Mouse (Mus musculus) adrenal gland, postnatal 25 days (tissue): ENCODE data around the gene Rab26. TPM values are rescaled to one million over a fixed set of nuclear protein-coding genes. Genes with fewer than 3 reads are reported as not detected.
A peak's percentile ranks its signal among the peaks of the same experiment; 100 is the strongest.

Experiments used
- DNase-seq: peaks from one replicate; pipeline ENCODE4 v3.0.0; 2021; ENCODE audit warnings: mixed read lengths
- total RNA-seq: library from RNA; stranded (reverse); gene quantifications from 2 replicates; pipeline ENCODE4 v1.2.3, GENCODE M21; 2021

Rab26 gene
- total RNA-seq, 1 experiment from 2014 or later, result 1.4 TPM

DNA sequence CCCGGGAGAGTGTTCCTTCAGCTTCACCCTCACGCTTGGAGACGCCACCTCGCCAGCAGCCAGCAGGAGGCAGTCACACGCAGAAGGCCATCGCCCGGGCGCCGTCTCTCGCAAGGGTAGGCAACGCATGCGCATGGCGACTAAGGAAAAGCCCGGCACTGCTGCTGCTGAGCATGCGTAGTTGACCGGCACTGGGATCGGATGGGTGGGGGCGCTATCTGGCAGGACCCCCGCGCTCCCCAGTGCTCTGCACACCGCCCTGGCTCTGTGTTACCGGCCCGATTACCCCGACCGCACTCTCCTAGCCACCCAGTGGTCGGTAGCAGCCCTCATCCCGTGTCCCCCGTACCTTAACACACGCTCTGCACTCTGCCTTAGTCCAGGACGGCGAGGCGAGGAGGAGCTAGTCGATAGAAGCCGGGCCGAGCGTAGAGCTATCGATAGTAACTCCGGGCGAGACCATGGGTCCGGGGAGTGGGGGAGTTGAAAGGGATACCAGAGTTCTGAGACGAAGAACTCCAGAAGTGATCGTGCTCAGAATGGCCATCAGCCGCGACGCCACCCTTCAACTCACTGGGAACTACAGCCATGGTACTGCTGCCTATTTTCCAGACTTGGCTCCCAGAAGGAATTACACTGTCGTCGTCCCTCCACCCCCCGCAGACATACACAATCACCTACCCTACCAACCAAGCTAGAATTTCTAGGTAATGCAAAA lies 55.2 kb downstream of the Rab26 start, which contains the start of gene Mlst8:
TSS of gene Mlst8 (minus strand) at position 416 of the 718 bp plus-strand sequence.
- DNase-seq, result peak; percentile 98

DNA sequence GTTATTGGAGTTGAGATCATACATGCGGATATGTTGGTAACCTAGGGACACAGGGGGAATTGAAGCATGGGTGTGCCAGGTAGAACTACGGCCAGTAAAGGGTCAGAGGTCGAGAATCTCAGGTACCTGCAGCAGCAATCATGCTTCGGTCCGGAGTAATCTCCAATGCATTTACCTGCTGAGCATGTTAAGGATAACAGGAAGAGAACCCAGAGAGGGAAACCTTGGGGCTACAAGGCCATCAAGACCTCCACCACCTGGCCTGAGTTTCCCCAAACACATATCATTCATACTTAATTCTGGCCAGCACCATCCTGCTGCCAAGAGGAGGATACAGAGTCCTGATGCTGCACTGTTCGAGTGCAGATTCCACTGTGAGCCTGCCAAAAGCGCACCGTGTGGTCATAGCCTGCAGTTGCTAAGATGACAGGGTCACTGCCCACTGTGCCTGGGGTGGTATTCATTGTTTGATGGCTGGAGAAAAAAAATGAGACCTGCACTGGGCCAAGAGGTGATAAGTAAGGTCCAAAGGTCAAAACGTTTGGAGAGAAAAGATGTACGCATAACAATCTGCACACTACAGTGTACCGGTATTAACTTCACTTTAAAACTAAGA lies 55.9 kb downstream of the Rab26 start:
- DNase-seq, result no peak

Other genes with a start within 250 kb of the Rab26 start
- 0.12 TPM in 1 of 2 replicates, not detected in the other for gene Abca17, start 183.1 kb downstream of the Rab26 start, total RNA-seq
- gene Abca3, start 182.3 kb downstream of the Rab26 start, total RNA-seq, result 23.8 and 28.1 TPM in 2 replicates
- 72.0 and 76.1 TPM in 2 replicates for gene Rnps1, start 119.6 kb downstream of the Rab26 start, total RNA-seq
- gene Eci1, start 107.6 kb downstream of the Rab26 start, total RNA-seq, result 228 and 261 TPM in 2 replicates
- 2.7 and 3.5 TPM in 2 replicates for gene Dnase1l2, start 91.1 kb downstream of the Rab26 start, total RNA-seq
- gene E4f1, start 63.9 kb downstream of the Rab26 start, total RNA-seq, result 21.7 and 33.7 TPM in 2 replicates
- 71.8 and 83.4 TPM in 2 replicates for gene Pgp, start 63.8 kb downstream of the Rab26 start, total RNA-seq
- 0.85 and 0.95 TPM in 2 replicates for gene Bricd5, start 60.3 kb downstream of the Rab26 start, total RNA-seq
- 29.7 and 37.3 TPM in 2 replicates for gene Mlst8, start 55.1 kb downstream of the Rab26 start, total RNA-seq
- 26.2 and 60.8 TPM in 2 replicates for gene Caskin1, start 45.6 kb downstream of the Rab26 start, total RNA-seq
- 105 and 133 TPM in 2 replicates for gene Traf7, start 6.3 kb downstream of the Rab26 start, total RNA-seq
- gene Pkd1, start 15.6 kb upstream of the Rab26 start, total RNA-seq, result 45.2 and 65.8 TPM in 2 replicates
- 108 and 138 TPM in 2 replicates for gene Tsc2, start 98.4 kb upstream of the Rab26 start, total RNA-seq
- gene Nthl1, start 98.5 kb upstream of the Rab26 start, total RNA-seq, result 7.2 and 12.6 TPM in 2 replicates
- gene Slc9a3r2, start 116.1 kb upstream of the Rab26 start, total RNA-seq, result 53.4 and 63.5 TPM in 2 replicates
- not detected in 2 replicates for gene Npw, start 124.2 kb upstream of the Rab26 start, total RNA-seq
- 53.9 and 54.7 TPM in 2 replicates for gene Zfp598, start 135.5 kb upstream of the Rab26 start, total RNA-seq
- 1.2 and 2.1 TPM in 2 replicates for gene Syngr3, start 155.7 kb upstream of the Rab26 start, total RNA-seq
- 30.5 and 33.5 TPM in 2 replicates for gene Gfer, start 161.9 kb upstream of the Rab26 start, total RNA-seq
- gene Noxo1, start 162.0 kb upstream of the Rab26 start, total RNA-seq, result 4.5 and 6.5 TPM in 2 replicates
- 33.3 and 39.6 TPM in 2 replicates for gene Tbl3, start 173.4 kb upstream of the Rab26 start, total RNA-seq
- gene Rnf151, start 183.9 kb upstream of the Rab26 start, total RNA-seq, result 0.27 and 0.81 TPM in 2 replicates
- gene Rps2, start 183.9 kb upstream of the Rab26 start, total RNA-seq, result 579 and 669 TPM in 2 replicates
- 230 and 272 TPM in 2 replicates for gene Ndufb10, start 190.3 kb upstream of the Rab26 start, total RNA-seq
- gene Rpl3l, start 193.6 kb upstream of the Rab26 start, total RNA-seq, result 0.24 TPM in 1 of 2 replicates, not detected in the other
- gene Msrb1, start 202.4 kb upstream of the Rab26 start, total RNA-seq, result 87.5 and 89.3 TPM in 2 replicates
- gene Hs3st6, start 218.8 kb upstream of the Rab26 start, total RNA-seq, result 2.8 and 3.0 TPM in 2 replicates